Mouse (Mus musculus): ENCODE measurements around the gene Scgb3a1.

GRCm38 (mm10) chr11:49712555-49713335 is 49.3 kb downstream of the Scgb3a1 start, which contains the start of gene Cnot6:
- TF ChIP-seq POLR2A (IDR thresholded peaks at IDR 0.05; ENCODE audit: low read depth, low read length) (no peak), CTCF (conservative IDR thresholded peaks at IDR 0.05; ENCODE audit: insufficient read depth, insufficient read length, low read depth, low read length) (no peak)
